Mouse (Mus musculus): Measurements from ENCODE around the gene Gucy1b1.
A peak's percentile ranks its signal among the peaks of the same experiment; 100 is the strongest.

Gene Gucy1b1

DNA sequence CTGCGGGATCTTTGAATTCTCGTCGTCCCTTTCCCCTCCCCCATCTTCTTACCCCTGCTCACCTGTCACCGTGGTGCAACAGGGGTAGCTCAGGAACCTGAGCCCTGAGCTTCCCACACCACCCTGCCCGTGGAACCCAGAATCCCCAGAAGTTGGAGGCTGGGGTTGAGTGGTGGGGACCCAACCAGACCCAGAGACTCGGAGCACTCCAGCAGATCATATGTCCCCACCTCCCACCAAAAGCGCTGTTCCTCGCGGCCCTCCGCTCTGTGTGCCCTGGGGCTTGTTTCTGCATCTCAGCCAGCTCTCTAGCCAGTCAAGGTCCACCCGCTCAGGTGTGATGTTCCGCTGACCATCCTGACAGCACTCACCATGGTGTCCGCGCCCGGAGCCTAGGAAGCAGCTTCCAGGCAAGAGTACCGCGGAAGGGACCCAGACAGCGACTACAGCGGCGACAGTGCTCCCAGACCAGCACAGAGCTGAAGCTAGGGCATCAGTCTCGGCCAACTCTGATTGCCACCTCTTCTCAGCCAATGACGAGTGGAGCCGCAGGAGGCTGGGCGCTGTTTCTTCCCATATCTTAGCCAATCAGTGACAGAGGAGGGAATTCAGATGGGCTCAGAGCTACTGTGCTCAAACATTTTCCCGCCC lies at the start of gene Gucy1b1:
TSS of gene Gucy1b1 (minus strand) at position 489 of the 651 bp plus-strand sequence.
- peak in 1 of 2 experiments; percentile 3 for DNase-seq (ENCODE audit: low spot score in 2 of 2)

DNA sequence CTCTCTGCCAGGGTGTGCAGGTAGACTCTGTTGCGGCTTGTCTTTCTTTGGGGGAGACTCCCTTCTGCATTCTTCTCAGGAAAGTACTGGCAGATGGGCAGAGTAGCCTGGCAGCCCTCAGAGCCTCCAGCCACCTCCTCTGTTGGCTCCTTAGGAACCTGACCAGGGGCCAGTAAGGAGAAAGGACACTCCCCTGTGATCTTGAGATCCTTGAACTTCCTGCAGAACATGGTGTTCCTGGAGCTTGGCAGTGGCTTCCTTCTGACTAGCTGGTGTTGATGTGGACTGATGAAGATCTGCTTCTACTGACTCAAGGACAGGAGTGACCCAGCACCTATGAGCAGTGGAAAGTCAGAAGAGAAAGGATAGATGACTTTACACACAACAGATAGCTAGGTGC lies 44.4 kb upstream of the Gucy1b1 start:
- no peak for DNase-seq (ENCODE audit: low spot score in 2 of 2)

- no peak for DNase-seq (ENCODE audit: low spot score in 2 of 2)
These were observed 38.0 kb upstream of the Gucy1b1 start for GRCm38 (mm10) chr3:82112439-82112838.

- no peak for DNase-seq (ENCODE audit: low spot score in 2 of 2)
These were observed 37.5 kb upstream of the Gucy1b1 start for GRCm38 (mm10) chr3:82111986-82112385.

GRCm38 (mm10) chr3:82108951-82109350 lies 34.5 kb upstream of the Gucy1b1 start:
- no peak for DNase-seq (ENCODE audit: low spot score in 2 of 2)

GRCm38 (mm10) chr3:82104229-82104628 lies 29.7 kb upstream of the Gucy1b1 start:
- no peak for DNase-seq (ENCODE audit: low spot score in 2 of 2)

GRCm38 (mm10) chr3:82099127-82099526 lies 24.6 kb upstream of the Gucy1b1 start:
- DNase-seq (ENCODE audit: low spot score in 2 of 2): no peak

- DNase-seq (ENCODE audit: low spot score in 2 of 2): no peak
These were observed 22.3 kb upstream of the Gucy1b1 start for GRCm38 (mm10) chr3:82096801-82097200.

- DNase-seq (ENCODE audit: low spot score in 2 of 2): peak in 1 of 2 experiments; percentile 2
These were observed 728 bp downstream of the Gucy1b1 start for GRCm38 (mm10) chr3:82073741-82074181.

DNA sequence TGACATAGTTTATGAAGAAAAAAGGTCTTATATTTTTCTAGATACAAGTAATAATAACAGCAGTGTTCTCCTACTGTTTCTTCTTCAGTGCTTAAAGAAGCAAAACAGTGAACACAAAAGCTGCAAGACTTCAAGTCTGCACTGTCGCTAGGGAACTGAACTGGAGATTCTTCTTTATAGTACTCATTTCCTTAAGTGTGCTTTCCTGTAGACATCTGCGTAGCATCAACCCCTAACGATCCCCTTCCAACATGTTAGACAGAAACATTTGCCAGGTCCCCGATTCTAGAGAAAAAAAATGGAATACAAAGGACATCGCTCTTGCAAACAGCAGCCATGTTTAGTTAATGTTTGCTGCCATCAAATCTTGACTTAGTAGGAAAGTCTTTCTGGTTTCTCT lies 6.7 kb downstream of the Gucy1b1 start:
- no peak for DNase-seq (ENCODE audit: low spot score in 2 of 2)

GRCm38 (mm10) chr3:82061402-82062180 lies 12.9 kb downstream of the Gucy1b1 start:
- DNase-seq (ENCODE audit: low spot score in 2 of 2): no peak

GRCm38 (mm10) chr3:82057201-82057600 lies 17.3 kb downstream of the Gucy1b1 start:
- DNase-seq (ENCODE audit: low spot score in 2 of 2): no peak

DNA sequence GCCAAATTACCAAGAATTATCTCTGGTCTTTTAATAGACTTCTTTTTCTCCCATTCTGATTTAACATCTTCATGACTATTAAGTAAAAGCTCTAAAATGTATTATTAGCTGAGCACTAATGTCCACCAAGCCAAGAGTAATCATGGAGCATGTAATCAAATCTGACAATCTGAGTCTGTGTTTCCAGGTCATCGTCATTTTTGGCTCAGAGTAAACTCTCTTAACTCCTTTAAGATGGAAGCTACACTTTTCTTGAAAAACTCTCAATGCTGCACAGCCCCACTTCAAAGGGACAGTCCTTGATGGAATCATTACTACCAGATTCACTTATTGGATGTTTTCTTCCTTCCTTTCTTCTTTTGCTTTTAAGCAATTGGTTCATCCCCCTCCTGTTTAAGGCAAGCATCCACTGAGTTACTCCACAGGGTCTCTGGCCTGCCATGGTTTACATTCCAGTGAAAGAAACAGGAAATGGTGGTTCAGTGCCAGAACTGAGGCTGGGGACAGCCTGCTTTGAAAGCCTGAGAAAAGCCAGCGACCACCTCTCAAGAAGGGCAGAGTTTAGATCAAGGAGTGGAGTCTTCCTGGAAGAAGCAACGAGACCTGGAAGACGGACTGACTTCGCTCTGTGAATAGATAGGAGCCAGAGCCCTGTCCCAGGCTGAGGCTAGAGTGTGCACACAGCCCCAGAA lies 20.1 kb downstream of the Gucy1b1 start:
- no peak for DNase-seq (ENCODE audit: low spot score in 2 of 2)

- DNase-seq (ENCODE audit: low spot score in 2 of 2): no peak
These were observed 22.5 kb downstream of the Gucy1b1 start for GRCm38 (mm10) chr3:82052029-82052428.

GRCm38 (mm10) chr3:82051468-82051867 lies 23.0 kb downstream of the Gucy1b1 start:
- DNase-seq (ENCODE audit: low spot score in 2 of 2): no peak

- DNase-seq (ENCODE audit: low spot score in 2 of 2): no peak
These were observed 25.8 kb downstream of the Gucy1b1 start for GRCm38 (mm10) chr3:82048681-82049080.

DNA sequence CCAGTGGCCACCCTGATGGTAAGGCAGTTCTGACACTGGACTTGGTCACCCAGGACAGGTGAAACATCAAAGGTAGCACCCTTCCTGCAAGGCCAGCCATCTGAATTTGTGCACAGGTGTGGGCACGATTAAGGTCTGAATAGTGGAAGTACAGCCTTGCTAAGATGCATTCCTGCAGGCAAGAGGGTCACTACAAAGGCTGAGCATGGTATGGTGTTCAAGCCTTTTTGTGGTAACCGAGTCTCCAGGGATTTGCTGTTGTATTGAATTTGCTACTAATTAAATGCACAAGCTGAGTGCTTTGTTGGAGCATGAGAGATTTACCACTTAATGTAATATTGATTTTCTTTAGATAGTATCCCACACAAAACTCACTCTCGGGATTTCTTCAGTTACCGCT lies 26.4 kb downstream of the Gucy1b1 start:
- no peak for DNase-seq (ENCODE audit: low spot score in 2 of 2)

DNA sequence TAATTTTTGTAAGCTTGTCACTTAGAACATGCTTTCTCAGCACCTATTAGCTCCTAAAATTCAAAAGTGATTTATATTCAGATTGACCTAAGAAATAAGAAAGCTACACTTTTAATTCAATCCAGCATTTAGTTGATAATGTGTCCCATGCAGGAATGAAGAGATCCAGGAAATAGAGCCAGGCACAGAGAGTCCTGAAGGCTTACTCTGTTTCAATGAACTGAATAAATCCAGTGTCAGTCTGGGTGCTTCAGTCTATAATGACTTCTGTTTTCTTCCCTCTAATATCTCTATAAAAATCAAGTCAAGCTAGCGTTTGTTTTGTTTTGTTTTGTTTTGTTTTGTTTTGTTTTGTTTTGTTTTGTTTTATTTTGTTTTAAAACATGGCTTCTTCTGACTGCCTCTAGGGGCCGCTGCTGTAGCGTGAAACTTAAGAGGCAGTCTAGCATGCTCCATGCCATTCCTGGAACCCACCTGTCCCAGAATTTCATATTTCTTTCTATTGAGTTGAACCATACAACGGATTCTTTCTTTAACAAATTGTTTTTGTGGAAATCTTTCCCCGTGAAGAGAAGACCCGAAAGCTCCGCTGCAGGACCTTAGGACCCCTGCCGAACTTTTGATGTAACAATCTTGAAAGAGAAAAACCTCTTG lies 27.3 kb downstream of the Gucy1b1 start:
- no peak for DNase-seq (ENCODE audit: low spot score in 2 of 2)

DNA sequence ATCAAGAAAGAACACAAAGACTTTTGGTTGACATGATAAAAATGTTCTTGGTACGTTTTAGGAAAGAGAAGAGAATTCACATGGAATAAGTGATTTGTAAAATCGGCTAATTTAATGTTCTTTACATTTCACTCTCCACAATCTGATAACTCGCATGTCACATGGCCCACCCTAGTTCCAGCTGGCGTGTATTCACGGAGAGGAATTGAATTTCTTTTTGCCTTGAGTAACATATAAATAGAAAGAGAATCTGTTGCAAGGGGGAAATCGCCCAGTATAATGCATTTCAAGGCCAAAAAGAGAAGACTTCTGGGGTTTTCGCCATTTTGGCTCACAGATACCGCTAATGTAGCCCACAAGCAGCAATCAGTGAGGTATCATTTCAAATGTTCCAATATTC lies 28.4 kb downstream of the Gucy1b1 start:
- no peak for DNase-seq (ENCODE audit: low spot score in 2 of 2)

DNA sequence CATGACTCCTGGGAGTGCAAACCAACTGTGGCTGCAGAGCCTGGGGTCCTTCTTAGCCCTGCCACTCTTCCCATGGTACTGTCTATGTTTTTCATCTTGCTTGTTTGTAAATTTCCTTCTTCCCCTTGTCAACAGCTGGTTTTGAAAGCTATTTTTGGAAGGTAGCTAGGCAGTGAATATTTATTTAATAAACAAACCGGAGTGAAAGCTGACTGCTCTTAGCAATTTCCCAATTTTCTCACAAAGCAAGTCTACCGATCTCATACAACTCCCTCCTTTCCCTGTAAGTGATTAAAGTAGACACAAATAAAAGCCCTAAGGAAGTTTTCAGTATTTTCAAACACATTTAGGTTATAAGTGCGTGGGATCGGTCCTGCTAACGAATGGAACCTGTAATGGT lies 29.6 kb downstream of the Gucy1b1 start:
- DNase-seq (ENCODE audit: low spot score in 2 of 2): no peak

- no peak for DNase-seq (ENCODE audit: low spot score in 2 of 2)
These were observed 30.8 kb downstream of the Gucy1b1 start for GRCm38 (mm10) chr3:82043676-82044075.

All from spleen, postnatal 14 days (tissue).